Mouse (Mus musculus) kidney, adult 2 months (tissue): ENCODE data around the gene Sh2d3c.

Source experiments
- CTCF ChIP-seq: fragments of 200-500 bp; conservative IDR thresholded peaks from 2 replicates; pipeline ENCODE4 v1.5.1; 2011; ENCODE audit warnings: low read depth, mild to moderate bottlenecking, control low read depth, low read length, moderate library complexity, mixed read lengths; ENCODE audit not compliant: insufficient read depth, insufficient read length
- POLR2A ChIP-seq: fragments of 200-500 bp; IDR thresholded peaks from one replicate; pipeline ENCODE4 v1.6.1; 2011; ENCODE audit warnings: low read depth, low read length, control low read depth

DNA sequence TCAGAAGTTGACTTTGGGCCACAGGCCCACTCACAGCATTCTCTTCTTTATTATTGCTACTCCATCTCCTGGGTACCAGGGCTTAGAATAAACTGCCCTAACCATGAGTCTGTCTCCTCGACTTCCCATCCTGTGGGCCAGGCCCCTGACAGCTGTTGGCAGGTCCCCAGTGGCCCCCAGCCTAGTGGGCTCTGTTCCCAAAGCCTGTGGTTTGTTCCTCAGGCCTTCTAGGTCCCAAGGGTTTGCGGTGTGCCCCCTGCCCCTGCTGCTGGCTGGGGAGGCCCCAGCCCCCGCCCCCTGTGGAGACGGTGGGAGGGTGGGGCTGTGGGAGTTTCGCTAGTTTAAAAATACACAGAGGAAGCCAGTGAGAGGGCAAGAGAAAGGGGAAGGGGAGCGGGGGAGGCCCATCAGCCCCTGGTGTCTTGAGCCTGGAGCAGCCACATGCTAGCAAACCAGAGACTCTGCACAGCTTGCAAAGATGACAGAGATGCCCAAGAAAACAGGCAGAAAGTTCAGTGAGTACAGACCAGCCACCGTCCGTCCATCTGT is at the start of gene Sh2d3c:
- TF ChIP-seq CTCF (no peak), POLR2A (no peak)
